Mouse (Mus musculus) G1E (cell line): ENCODE data around the gene Pus10.

Experiments used
- CTCF ChIP-seq: IDR thresholded peaks from 2 replicates; pipeline ENCODE4 v1.5.1; 2012; ENCODE audit warnings: low read depth, low read length, inconsistent platforms, mixed read lengths
- GATA1 ChIP-seq: IDR thresholded peaks from 2 replicates; pipeline ENCODE4 v1.6.1; 2012; ENCODE audit warnings: borderline replicate concordance, low read length, inconsistent platforms, mixed read lengths
- GATA2 ChIP-seq: IDR thresholded peaks from 2 replicates; pipeline ENCODE4 v1.6.1; 2012; ENCODE audit warnings: low read depth, low read length, inconsistent platforms, borderline replicate concordance
- POLR2AphosphoS5 ChIP-seq: IDR thresholded peaks from 2 replicates; pipeline ENCODE4 v1.6.1; 2012; ENCODE audit warnings: low read depth, low read length, inconsistent platforms; ENCODE audit not compliant: insufficient replicate concordance
- TAL1 ChIP-seq: conservative IDR thresholded peaks from 2 replicates; pipeline ENCODE4 v1.6.1; 2012; ENCODE audit warnings: low read depth, low read length, inconsistent platforms, mixed read lengths

DNA sequence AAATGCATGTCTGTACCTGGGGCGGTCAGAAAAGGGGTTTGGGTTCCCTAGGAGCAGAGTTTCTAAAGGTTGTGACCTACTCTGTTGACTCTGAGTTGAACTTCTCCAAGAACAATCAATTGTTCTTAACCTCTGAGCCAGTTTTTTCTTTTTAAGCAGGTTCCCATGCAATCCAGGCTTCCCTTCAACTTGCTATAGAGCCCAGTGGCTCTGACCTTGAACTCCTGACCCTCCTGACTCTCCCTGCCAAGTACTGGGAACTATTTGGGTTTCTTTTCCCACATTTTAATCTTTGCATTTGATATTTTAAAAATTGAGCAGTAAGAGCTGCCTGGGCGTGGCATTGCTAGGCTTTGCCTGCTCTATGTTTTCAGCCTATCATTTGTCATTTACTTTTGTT lies 27.8 kb downstream of the Pus10 start:
- TF ChIP-seq GATA1 (no peak), CTCF (no peak), GATA2 (no peak), TAL1 (no peak), POLR2AphosphoS5 (no peak)
